Mouse (Mus musculus) intestine, postnatal 0 days (tissue): ENCODE measurements around the gene Bmf. TPM values are rescaled to one million over a fixed set of nuclear protein-coding genes. Genes with fewer than 3 reads are reported as not detected.

Experiments used
- ATAC-seq: fragments of 200-750 bp; cut with Nextera tagmentation; 2 replicates; pipeline ENCODE4 v1.8.0; 2017; ENCODE audit warnings: mild to moderate bottlenecking, moderate TSS enrichment, moderate library complexity
- H3K27ac ChIP-seq: fragments of 300-500 bp; sonication (generic); 2 replicates; pipeline ENCODE4 v1.5.1; 2014; ENCODE audit warnings: mild to moderate bottlenecking, low read depth, low read length, moderate library complexity
- H3K27me3 ChIP-seq: fragments of 300-500 bp; sonication (generic); replicated peaks from 2 replicates; pipeline ENCODE4 v1.6.1; 2014; ENCODE audit warnings: low read length, mixed read lengths; ENCODE audit not compliant: control insufficient read depth, insufficient read depth
- H3K36me3 ChIP-seq: fragments of 300-500 bp; sonication (generic); 2 replicates; pipeline ENCODE4 v1.6.1; 2014; ENCODE audit warnings: mild to moderate bottlenecking, moderate library complexity; ENCODE audit not compliant: control insufficient read depth, insufficient read depth
- H3K4me1 ChIP-seq: fragments of 300-500 bp; sonication (generic); replicated peaks from 2 replicates; pipeline ENCODE4 v1.6.1; 2014; ENCODE audit warnings: antibody characterized with exemption, low read length, mixed read lengths; ENCODE audit not compliant: control insufficient read depth, insufficient read depth
- H3K4me2 ChIP-seq: fragments of 300-500 bp; sonication (generic); replicated peaks from 2 replicates; pipeline ENCODE4 v1.6.1; 2014; ENCODE audit warnings: low read depth, mild to moderate bottlenecking, moderate library complexity
- H3K4me3 ChIP-seq: fragments of 300-500 bp; sonication (generic); 2 replicates; pipeline ENCODE4 v1.5.1; 2014; ENCODE audit warnings: low read depth, low read length
- H3K9ac ChIP-seq: fragments of 300-500 bp; sonication (generic); 2 replicates; pipeline ENCODE4 v1.6.1; 2014; ENCODE audit warnings: mild to moderate bottlenecking, low read depth, low read length
- H3K9me3 ChIP-seq: fragments of 300-500 bp; sonication (generic); 2 replicates; pipeline ENCODE4 v1.6.1; 2016; ENCODE audit warnings: mixed run types; ENCODE audit not compliant: control insufficient read depth
- CTCF ChIP-seq: sonication (generic); IDR thresholded peaks from 2 replicates; pipeline ENCODE4 v1.5.1; 2016; ENCODE audit warnings: low read depth, mild to moderate bottlenecking, control low read depth, antibody characterized with exemption, moderate library complexity
- WGBS: fragments of 180-500 bp; shearing (Covaris S2); extraction: QIAGEN DNeasy Blood & Tissue Kit; methylation state at CpG from one replicate; pipeline ENCODE4 v1.1.7; 2014; 5-methylcytosine and 5-hydroxymethylcytosine counted together
- polyA plus RNA-seq: library from polyadenylated mRNA; unstranded; fragments of >200 nt; fragmentation: Nextera tagmentation; extraction: Ambion mirVana; gene quantifications from 2 replicates; pipeline ENCODE4 v1.2.1, GENCODE M21; 2015

Bmf gene
- polyA plus RNA-seq, 1 experiment from 2014 or later: 1.4 TPM

DNA sequence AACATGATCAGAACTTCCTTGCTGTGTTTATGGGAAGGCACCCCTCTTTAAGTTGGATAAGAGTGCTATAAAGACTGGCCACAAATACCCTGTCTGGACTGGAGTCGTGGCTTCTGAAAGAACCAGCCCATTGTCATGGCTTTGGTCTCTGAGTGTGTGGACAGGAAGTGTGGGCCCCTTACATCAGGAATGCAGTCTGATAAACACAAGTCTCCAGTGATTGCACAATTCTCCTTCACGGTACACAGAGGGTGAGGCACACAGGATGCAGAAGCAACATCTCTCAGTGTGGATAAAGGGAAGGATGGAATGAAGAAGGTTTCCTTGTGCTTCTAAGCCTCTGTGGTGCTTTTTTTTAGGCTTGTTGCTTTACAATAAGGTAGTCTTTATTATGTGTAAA lies 27.2 kb downstream of the Bmf start:
- Histone ChIP-seq H3K4me2 (no peak overlapping the region), H3K4me3 (no peak overlapping the region), H3K4me1 (peaks cover 14% of the 10 kb centered on the region; the same call in 1 of the 2 replicates), H3K27ac (peak overlapping the region; percentile 16; the same call in 1 of the 2 replicates), H3K9ac (no peak overlapping the region), H3K27me3 (no peaks in the 10 kb centered on the region), H3K9me3 (no peaks in the 10 kb centered on the region), H3K36me3 (no peaks in the 10 kb centered on the region)
- TF ChIP-seq CTCF: no peak
- 0% methylated on average over 2 of the region's 2 CpGs for WGBS
- ATAC-seq: peak; percentile 74

DNA sequence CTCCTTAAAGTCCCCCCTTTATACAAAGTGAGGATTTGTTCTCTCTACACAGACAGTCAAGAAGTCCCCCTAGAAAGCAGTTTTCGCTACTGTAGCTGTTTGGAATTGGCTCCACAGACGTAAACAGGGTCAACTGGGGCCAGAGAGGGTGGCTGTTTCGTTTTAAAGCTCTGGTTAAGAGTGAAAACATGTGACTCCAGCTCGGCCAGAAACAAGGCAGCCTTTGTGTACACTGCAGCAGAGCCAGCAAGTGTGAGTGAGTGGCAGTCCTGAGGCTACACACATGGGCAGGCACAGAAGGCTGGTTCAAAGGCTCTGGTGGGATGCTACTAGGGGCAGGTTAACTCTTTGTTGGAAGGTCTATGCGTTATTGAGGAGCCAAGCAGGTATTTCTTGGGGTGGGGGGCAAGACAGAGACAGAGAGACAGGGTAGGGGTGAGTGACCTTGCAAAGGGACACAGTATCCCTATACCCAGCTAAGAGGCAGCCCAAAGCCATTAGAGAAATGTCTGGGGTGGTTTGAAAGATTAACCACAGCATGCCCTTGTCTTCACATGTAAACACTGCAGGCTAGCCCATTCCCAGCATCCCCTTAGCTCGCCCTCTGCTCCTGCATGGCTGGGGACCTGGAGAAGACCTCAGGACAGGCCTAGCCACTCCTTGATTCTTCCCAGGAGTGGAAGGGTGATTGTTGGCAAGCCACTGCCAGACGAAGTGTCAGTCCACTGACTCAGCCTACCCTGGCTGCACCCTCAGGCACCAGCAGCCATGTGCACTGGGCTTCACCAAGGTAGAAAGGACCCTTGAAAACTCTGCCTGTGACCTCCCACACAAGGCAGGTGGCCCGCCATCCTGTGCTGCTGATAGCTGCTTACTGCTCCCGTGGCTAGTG lies 29.2 kb downstream of the Bmf start:
- Histone ChIP-seq H3K27me3 (no peaks in the 10 kb centered on the region), H3K4me1 (peaks cover 14% of the 10 kb centered on the region; the same call in 1 of the 2 replicates), H3K9me3 (no peaks in the 10 kb centered on the region), H3K9ac (no peak overlapping the region), H3K36me3 (no peaks in the 10 kb centered on the region), H3K4me2 (peak overlapping the region; percentile 4; the same call in 1 of the 2 replicates), H3K4me3 (no peak overlapping the region), H3K27ac (no peak overlapping the region; the same call in 1 of the 2 replicates)
- TF ChIP-seq CTCF: no peak
- WGBS: 37% methylated on average over 9 of the region's 9 CpGs
- ATAC-seq: peak; percentile 72

DNA sequence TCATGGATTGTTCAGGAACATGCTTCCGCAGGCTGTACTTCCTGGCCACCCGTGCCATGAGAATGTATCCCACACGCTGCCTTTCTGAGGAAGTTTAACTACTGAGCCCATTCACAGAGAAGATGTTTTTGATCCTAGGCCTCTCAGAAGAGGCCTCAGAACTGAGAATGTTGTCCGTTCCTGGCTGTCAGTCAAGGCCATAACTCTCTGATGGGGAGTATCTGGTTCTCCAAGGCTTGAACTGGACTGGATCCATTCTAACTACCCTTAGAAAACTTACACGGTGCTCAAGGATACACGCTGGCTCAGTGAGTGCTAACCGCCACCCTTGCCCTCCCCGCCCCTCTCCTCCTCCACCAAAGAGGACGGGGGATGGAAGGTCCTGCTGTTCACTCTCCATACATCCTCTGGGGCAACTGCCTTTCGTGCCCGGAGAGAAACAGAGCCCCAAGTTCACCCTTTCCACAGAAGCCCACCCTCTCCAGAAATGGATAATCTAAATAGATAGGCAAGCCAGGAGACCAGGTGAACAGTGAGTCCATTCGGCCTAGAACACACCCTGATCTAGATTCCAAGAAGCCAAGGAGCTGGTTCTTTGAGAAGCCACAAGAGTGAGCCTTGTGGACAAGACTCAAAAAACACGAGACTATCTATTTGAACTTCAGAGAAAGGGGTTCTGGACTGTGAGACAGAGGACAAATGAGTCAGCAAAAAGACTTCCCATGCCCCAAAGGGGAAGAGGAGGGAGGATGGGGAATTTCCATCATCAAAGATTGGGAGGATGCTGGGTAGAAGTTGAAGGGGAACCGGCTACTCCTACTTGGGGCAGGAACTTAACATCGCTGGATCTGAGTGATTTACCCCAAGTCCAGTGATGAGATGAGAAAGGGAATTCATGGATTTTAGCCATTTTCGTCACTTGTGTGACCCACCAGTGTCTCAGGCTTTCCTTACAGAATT lies 36.8 kb downstream of the Bmf start:
- no peak for ATAC-seq
- H3K9me3 ChIP-seq: no peaks in the 10 kb centered on the region
- no peak for TF ChIP-seq CTCF
- no peaks in the 10 kb centered on the region for H3K36me3 ChIP-seq
- no peaks in the 10 kb centered on the region for H3K27me3 ChIP-seq
- no peak overlapping the region for H3K27ac ChIP-seq
- WGBS: 72% methylated on average over 16 of the region's 16 CpGs
- H3K4me3 ChIP-seq: no peak overlapping the region
- H3K4me1 ChIP-seq: no peaks in the 10 kb centered on the region; the same call in 1 of the 2 replicates
- H3K9ac ChIP-seq: no peak overlapping the region
- no peak overlapping the region for H3K4me2 ChIP-seq

DNA sequence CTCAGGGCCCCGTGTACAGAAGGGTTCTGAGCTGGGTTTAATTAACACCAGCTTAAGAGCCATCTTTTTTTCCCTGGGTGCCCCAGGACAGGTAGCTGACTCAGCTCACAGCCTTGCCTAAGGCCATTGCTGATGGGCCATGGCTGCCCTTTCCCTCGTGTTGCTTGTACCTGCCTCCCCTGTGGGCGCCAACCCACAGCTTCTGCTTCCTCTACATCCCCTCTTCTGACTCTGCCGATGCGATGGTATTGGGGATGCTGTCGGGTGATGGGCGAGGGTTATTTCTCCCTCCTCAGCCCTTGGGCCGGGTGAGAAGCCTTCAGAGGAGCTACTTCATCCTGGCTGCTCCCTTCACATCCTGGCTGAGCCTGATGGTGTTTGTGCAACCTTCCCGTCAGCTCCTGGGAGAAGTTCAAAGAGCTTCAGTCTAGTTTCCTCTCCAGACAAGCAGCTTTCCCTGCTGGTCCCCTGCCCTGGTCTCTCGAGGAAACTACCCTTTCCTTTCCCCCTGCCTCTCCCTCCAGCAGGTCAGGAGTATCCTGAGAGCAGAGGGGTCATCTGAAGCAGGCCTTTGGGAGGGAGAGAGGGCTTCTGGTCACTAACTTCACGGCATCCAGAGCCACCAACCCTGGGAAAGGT lies 37.6 kb downstream of the Bmf start:
- Histone ChIP-seq H3K4me1 (no peaks in the 10 kb centered on the region; the same call in 1 of the 2 replicates), H3K4me2 (no peak overlapping the region), H3K27me3 (no peaks in the 10 kb centered on the region), H3K9me3 (no peaks in the 10 kb centered on the region), H3K9ac (no peak overlapping the region), H3K4me3 (no peak overlapping the region), H3K27ac (no peak overlapping the region), H3K36me3 (no peaks in the 10 kb centered on the region)
- WGBS: 70% methylated on average over 11 of the region's 11 CpGs
- TF ChIP-seq CTCF: no peak
- ATAC-seq: no peak

DNA sequence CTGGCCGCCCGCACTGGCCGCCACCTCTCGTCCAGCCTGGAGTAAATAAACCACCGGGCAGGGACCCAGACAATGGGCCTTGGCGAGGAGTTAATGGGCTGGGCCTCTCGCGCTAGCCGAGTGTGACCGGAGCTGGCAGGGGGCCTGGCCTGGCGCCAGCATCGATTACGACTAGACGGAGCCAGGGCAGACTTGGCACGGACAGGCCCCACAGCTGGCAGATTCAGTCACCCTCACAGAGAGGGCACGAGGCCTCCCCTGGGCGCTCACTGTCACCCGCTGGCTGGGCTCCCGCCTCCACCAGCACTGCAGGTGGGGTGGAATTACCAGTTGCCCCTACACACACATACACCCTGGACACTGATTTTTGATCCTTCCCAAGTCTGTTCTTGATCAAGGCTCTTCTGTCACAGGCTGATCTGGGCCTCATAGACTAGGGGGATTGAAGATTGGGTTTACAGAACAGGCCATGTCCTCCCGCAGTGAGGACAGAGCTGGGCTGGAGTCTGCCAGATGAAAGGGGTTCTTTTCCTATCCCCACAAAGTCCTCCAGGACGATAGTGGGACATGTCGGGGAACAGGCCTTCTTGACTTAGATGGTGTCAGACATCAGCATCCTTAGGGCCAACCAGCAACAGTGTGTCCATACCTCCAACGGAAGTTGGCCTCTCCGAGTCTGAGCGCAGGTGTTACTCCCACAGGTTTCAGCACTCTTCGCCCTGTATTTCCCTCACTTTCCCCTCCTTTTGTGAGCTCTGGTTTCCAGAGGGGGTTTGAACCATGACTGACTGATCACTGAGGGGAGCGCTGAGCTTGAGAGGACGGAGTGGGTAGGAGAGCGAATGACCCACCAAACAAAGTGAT lies 38.8 kb downstream of the Bmf start:
- peak overlapping the region; percentile 15 for H3K27ac ChIP-seq
- no peaks in the 10 kb centered on the region; the same call in 1 of the 2 replicates for H3K4me1 ChIP-seq
- H3K4me2 ChIP-seq: peak overlapping the region; percentile 41
- H3K9ac ChIP-seq: 0 out of 2 replicates have a peak overlapping the region, but pooled peaks have one; percentile 1
- ATAC-seq: peak; percentile 77
- no peaks in the 10 kb centered on the region for H3K27me3 ChIP-seq
- TF ChIP-seq CTCF: no peak
- H3K4me3 ChIP-seq: no peak overlapping the region
- WGBS: 48% methylated on average over 29 of the region's 29 CpGs
- no peaks in the 10 kb centered on the region for H3K9me3 ChIP-seq
- H3K36me3 ChIP-seq: no peaks in the 10 kb centered on the region
